Mouse (Mus musculus): Measurements from ENCODE around the gene Cpn1. TPM values are rescaled to one million over a fixed set of nuclear protein-coding genes. Genes with fewer than 3 reads are reported as not detected.

The Cpn1 gene
- total and polyA plus RNA-seq, 3 experiments, result 0.27 to 0.33 TPM; not detected in 1

- TF ChIP-seq TCF12 (IDR thresholded peaks at IDR 0.05; ENCODE audit: low read depth, low read length) (no peak), CHD2 (IDR thresholded peaks at IDR 0.05; ENCODE audit: low read length) (no peak), MXI1 (IDR thresholded peaks at IDR 0.05; ENCODE audit: low read depth, low read length) (no peak), SMC3 (IDR thresholded peaks at IDR 0.05; ENCODE audit: low read depth, low read length) (no peak), MAX (IDR thresholded peaks at IDR 0.05; ENCODE audit: low read length) (no peak), USF1 (IDR thresholded peaks at IDR 0.05; ENCODE audit: low read depth, low read length) (no peak), JUND (IDR thresholded peaks at IDR 0.05; ENCODE audit: low read depth, low read length) (no peak), CHD1 (IDR thresholded peaks at IDR 0.05; ENCODE audit: low read depth, low read length) (no peak), TAL1 (IDR thresholded peaks at IDR 0.05; ENCODE audit: low read length) (no peak), ELF1 (IDR thresholded peaks at IDR 0.05; ENCODE audit: low read depth, low read length) (no peak)
These were observed 37.1 kb downstream of the Cpn1 start for GRCm38 (mm10) chr19:43949111-43949810.

GRCm38 (mm10) chr19:43944566-43944965 is 41.8 kb downstream of the Cpn1 start:
- H3K36me3 ChIP-seq (ENCODE audit: control insufficient read depth in 1 of 2, insufficient read depth in 2 of 2, low read length in 2 of 2), result peaks cover 0 to 3% of the 10 kb centered on the region in 2 experiments; a peak in 1 of 4 replicates
- no peak overlapping the region for H3K9ac ChIP-seq (ENCODE audit: control insufficient read depth, low read depth, low read length, poor library complexity, severe bottlenecking)
- no peaks in the 10 kb centered on the region; the same call in 1 of the 2 replicates for H3K79me2 ChIP-seq (ENCODE audit: control insufficient read depth, insufficient read depth, low read length, poor library complexity)
- no peak overlapping the region for H3K4me3 ChIP-seq (ENCODE audit: control insufficient read depth in 1 of 2, insufficient read depth in 1 of 2, low read depth in 2 of 2, low read length in 2 of 2)
- TF ChIP-seq ELF1 (IDR thresholded peaks at IDR 0.05; ENCODE audit: low read depth, low read length), result no peak
- TF ChIP-seq GATA1 (IDR thresholded peaks at IDR 0.05; ENCODE audit: low read depth, low read length), result no peak
- no peak for TF ChIP-seq TCF12 (IDR thresholded peaks at IDR 0.05; ENCODE audit: low read depth, low read length)
- TF ChIP-seq JUND (IDR thresholded peaks at IDR 0.05; ENCODE audit: low read depth, low read length), result no peak
- TF ChIP-seq E2F4 (IDR thresholded peaks at IDR 0.05; ENCODE audit: borderline replicate concordance, low read depth, low read length), result no peak
- no peak for TF ChIP-seq BHLHE40 (IDR thresholded peaks at IDR 0.05; ENCODE audit: borderline replicate concordance, low read depth, low read length)
- no peak overlapping the region for H3K27ac ChIP-seq (ENCODE audit: control insufficient read depth, low read depth, low read length)
- no peak for DNase-seq (ENCODE audit: low read depth, low spot score)
- no peaks in the 10 kb centered on the region for H3K9me3 ChIP-seq (replicated peaks; ENCODE audit: insufficient read depth, low read length)
- peaks cover 0 to 7% of the 10 kb centered on the region in 2 experiments; a peak in 3 of 4 replicates for H3K27me3 ChIP-seq (ENCODE audit: control insufficient read depth in 1 of 2, insufficient read depth in 2 of 2, low read length in 2 of 2)
- H3K4me1 ChIP-seq (ENCODE audit: control insufficient read depth in 1 of 2, insufficient read depth in 2 of 2, low read length in 2 of 2), result peaks cover 0 to 3% of the 10 kb centered on the region in 2 experiments; a peak in 1 of 4 replicates

More at GRCm38 (mm10) chr19:43949111-43949810, 37.1 kb downstream of the Cpn1 start:
- Histone ChIP-seq H3K9ac (ENCODE audit: control insufficient read depth, low read depth, low read length, poor library complexity, severe bottlenecking) (no peak overlapping the region), H3K79me2 (ENCODE audit: control insufficient read depth, insufficient read depth, low read length, poor library complexity) (no peaks in the 10 kb centered on the region), H3K4me3 (ENCODE audit: control insufficient read depth in 1 of 2, insufficient read depth in 1 of 2, low read depth in 2 of 2, low read length in 2 of 2) (no peak overlapping the region), H3K27ac (ENCODE audit: control insufficient read depth, low read depth, low read length) (no peak overlapping the region), H3K9me3 (replicated peaks; ENCODE audit: insufficient read depth, low read length) (no peaks in the 10 kb centered on the region), H3K36me3 (ENCODE audit: control insufficient read depth in 1 of 2, insufficient read depth in 2 of 2, low read length in 2 of 2) (no peaks in the 10 kb centered on the region), H3K4me1 (ENCODE audit: control insufficient read depth in 1 of 2, insufficient read depth in 2 of 2, low read length in 2 of 2) (no peaks in the 10 kb centered on the region), H3K27me3 (ENCODE audit: control insufficient read depth in 1 of 2, insufficient read depth in 2 of 2, low read length in 2 of 2) (peaks cover 0 to 7% of the 10 kb centered on the region in 2 experiments; a peak in 3 of 4 replicates)
- peak; percentile 51 for DNase-seq (ENCODE audit: low read depth, low spot score)

GRCm38 (mm10) chr19:43943076-43943475 is 43.3 kb downstream of the Cpn1 start:
- no peak for DNase-seq (ENCODE audit: low read depth, low spot score)
- Histone ChIP-seq H3K4me1 (ENCODE audit: control insufficient read depth in 1 of 2, insufficient read depth in 2 of 2, low read length in 2 of 2) (peaks cover 3 to 7% of the 10 kb centered on the region in 2 experiments; a peak in 3 of 4 replicates), H3K4me3 (ENCODE audit: control insufficient read depth in 1 of 2, insufficient read depth in 1 of 2, low read depth in 2 of 2, low read length in 2 of 2) (no peak overlapping the region), H3K27ac (ENCODE audit: control insufficient read depth, low read depth, low read length) (no peak overlapping the region), H3K36me3 (ENCODE audit: control insufficient read depth in 1 of 2, insufficient read depth in 2 of 2, low read length in 2 of 2) (peaks cover 0 to 5% of the 10 kb centered on the region in 2 experiments; a peak in 1 of 4 replicates), H3K9me3 (replicated peaks; ENCODE audit: insufficient read depth, low read length) (no peaks in the 10 kb centered on the region), H3K27me3 (ENCODE audit: control insufficient read depth in 1 of 2, insufficient read depth in 2 of 2, low read length in 2 of 2) (peaks cover 0 to 7% of the 10 kb centered on the region in 2 experiments; a peak in 3 of 4 replicates), H3K9ac (ENCODE audit: control insufficient read depth, low read depth, low read length, poor library complexity, severe bottlenecking) (no peak overlapping the region), H3K79me2 (ENCODE audit: control insufficient read depth, insufficient read depth, low read length, poor library complexity) (no peaks in the 10 kb centered on the region; the same call in 1 of the 2 replicates)
- TF ChIP-seq CTCF (IDR thresholded peaks at IDR 0.05 in 2 of 3, conservative IDR thresholded peaks at IDR 0.05 in 1 of 3; ENCODE audit: control insufficient read depth in 1 of 3, insufficient read depth in 1 of 3, low read depth in 2 of 3, low read length in 3 of 3, poor library complexity in 1 of 3, severe bottlenecking in 1 of 3), result no peak
- no peak for TF ChIP-seq SIN3A (IDR thresholded peaks at IDR 0.05; ENCODE audit: low read length)
- no peak for TF ChIP-seq BHLHE40 (IDR thresholded peaks at IDR 0.05; ENCODE audit: borderline replicate concordance, low read depth, low read length)
- no peak for TF ChIP-seq USF1 (IDR thresholded peaks at IDR 0.05; ENCODE audit: low read depth, low read length)
- no peak for TF ChIP-seq USF2 (IDR thresholded peaks at IDR 0.05; ENCODE audit: borderline replicate concordance in 1 of 2, insufficient read depth in 1 of 2, low read depth in 1 of 2, low read length in 2 of 2)
- TF ChIP-seq ZNF384 (IDR thresholded peaks at IDR 0.05; ENCODE audit: low read depth, low read length), result no peak
- TF ChIP-seq MAZ (IDR thresholded peaks at IDR 0.05; ENCODE audit: low read depth, low read length), result no peak
- no peak for TF ChIP-seq MAX (IDR thresholded peaks at IDR 0.05; ENCODE audit: low read length)
- no peak for TF ChIP-seq CHD2 (IDR thresholded peaks at IDR 0.05; ENCODE audit: low read length)
- TF ChIP-seq TAL1 (IDR thresholded peaks at IDR 0.05; ENCODE audit: low read length), result no peak
- no peak for TF ChIP-seq UBTF (IDR thresholded peaks at IDR 0.05; ENCODE audit: borderline replicate concordance, insufficient read depth, low read depth, low read length)
- no peak for TF ChIP-seq CHD1 (IDR thresholded peaks at IDR 0.05; ENCODE audit: low read depth, low read length)
- no peak for TF ChIP-seq NRF1 (IDR thresholded peaks at IDR 0.05; ENCODE audit: insufficient read depth, low read depth, low read length, poor library complexity, severe bottlenecking)
- no peak for TF ChIP-seq HCFC1 (IDR thresholded peaks at IDR 0.05; ENCODE audit: low read depth, low read length)
- no peak for TF ChIP-seq POLR2AphosphoS2 (IDR thresholded peaks at IDR 0.05; ENCODE audit: low read length)
- no peak for TF ChIP-seq EP300 (IDR thresholded peaks at IDR 0.05; ENCODE audit: low read depth in 1 of 2, low read length in 2 of 2)

Data from MEL (cell line).